Mouse (Mus musculus): ENCODE results near the gene Fbxw11. TPM values are rescaled to one million over a fixed set of nuclear protein-coding genes. Genes with fewer than 3 reads are reported as not detected.
A peak's percentile ranks its signal among the peaks of the same experiment; 100 is the strongest.
"Not testable (repeated sequence)": the region's sequence is repeated elsewhere in the genome, so short reads cannot be mapped to it uniquely, and the experiment has no call there.

Fbxw11 gene
- polyA plus RNA-seq, 1 experiment from 2014 or later, result 85.4 TPM

DNA sequence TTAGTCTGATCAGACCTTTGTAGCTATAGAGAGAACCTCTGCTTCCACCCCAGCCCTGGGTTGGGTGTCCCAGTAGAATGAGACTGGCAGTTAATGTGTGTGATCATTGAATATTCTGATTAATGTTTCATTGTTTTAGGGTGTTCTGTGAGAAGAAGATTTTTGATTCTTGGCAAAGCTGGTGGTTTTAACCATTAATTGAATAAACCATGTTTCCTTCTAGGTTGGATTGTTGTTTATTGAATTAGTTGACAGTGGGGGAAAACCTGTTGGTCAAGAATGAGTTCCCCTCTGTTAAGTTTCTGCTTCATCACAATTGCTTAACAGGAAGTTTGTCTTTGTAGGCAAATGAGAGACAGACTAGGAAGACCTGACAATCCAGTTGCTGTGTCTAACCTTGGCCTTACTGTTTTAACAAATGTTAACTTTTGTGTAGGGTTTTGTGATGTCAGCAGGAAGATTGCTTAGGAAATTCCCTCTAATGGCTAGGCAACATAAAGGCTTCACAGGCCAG, 7.8 kb downstream of the Fbxw11 start:
- H3K9ac ChIP-seq, result no peak overlapping the region

DNA sequence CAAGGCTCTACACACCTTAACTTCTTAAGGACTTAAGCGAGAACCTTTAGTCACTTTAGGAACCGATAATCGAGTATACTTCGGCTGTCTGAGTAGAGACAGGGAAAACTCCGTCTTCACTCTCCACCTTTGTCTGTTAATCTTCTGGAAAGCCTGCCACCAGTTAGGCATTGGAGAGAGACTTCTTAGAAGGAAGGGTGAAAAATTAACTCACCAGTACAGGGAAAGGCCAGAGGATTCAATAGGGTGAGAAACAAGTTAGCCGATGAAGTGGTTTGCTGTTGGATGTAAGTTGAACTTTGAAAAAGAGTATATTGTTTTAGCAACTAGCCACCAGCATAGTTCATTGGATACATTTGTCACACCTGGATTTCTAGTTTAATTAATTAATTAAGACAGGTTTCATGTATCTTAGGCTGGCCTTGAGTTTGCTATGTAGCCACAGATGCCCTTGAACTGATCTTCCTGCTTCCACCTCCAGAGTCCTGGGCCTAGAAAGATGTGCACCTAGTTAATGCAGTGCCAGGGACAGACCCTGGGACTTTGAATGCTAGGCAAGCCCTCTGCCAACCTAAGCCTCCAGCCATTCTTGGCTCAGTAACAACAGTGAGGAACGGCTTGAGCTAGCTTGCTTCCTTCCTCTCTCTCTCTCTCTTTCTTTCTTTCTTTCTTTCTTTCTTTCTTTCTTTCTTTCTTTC, 8.5 kb downstream of the Fbxw11 start:
- Histone ChIP-seq H3K9ac (no peak overlapping the region), H3K4me3 (no peak overlapping the region), H3K36me3 (peaks cover 7% of the 10 kb centered on the region; the same call in 1 of the 2 replicates), H3K9me3 (no peaks in the 10 kb centered on the region), H3K27me3 (no peaks in the 10 kb centered on the region), H3K4me1 (peaks cover 5% of the 10 kb centered on the region; the same call in 1 of the 2 replicates), H3K27ac (no peak overlapping the region), H3K4me2 (replicated peaks) (no peak overlapping the region)
- WGBS, result 90% methylated on average over 7 of the region's 7 CpGs
- no peak for ATAC-seq (ENCODE audit: low FRiP score, low read depth)

More for the DNA sequence above, 7.8 kb downstream of the Fbxw11 start:
- no peak overlapping the region for H3K27ac ChIP-seq
- no peaks in the 10 kb centered on the region for H3K9me3 ChIP-seq
- H3K4me1 ChIP-seq, result peaks cover 8% of the 10 kb centered on the region; the same call in 1 of the 2 replicates
- H3K4me2 ChIP-seq (replicated peaks), result no peak overlapping the region
- peaks cover 7% of the 10 kb centered on the region; the same call in 1 of the 2 replicates for H3K36me3 ChIP-seq
- no peak overlapping the region for H3K4me3 ChIP-seq
- ATAC-seq (ENCODE audit: low FRiP score, low read depth), result no peak
- H3K27me3 ChIP-seq, result no peaks in the 10 kb centered on the region

DNA sequence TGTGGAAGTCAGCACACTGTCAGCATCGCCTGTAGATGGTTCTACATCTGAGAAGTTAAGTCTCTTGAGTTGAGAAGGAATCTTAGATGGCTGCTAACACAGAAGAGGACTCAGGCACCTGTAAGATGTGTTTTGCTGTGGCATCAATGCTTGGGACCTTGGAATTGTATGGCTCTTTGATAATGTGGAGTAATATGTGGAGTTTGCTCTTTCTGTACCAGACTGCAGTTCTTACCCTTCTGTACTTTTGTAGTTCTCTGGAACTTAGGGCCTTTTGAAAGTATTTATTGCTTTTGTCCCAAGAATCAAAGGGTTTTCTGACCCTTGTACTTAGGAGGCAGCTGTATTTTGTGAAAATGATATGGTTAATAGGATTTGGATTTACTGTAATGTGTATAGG, 9.2 kb downstream of the Fbxw11 start:
- no peak overlapping the region for H3K4me2 ChIP-seq (replicated peaks)
- no peaks in the 10 kb centered on the region for H3K27me3 ChIP-seq
- H3K36me3 ChIP-seq, result peaks cover 7% of the 10 kb centered on the region; the same call in 1 of the 2 replicates
- H3K9me3 ChIP-seq, result no peaks in the 10 kb centered on the region
- no peak for ATAC-seq (ENCODE audit: low FRiP score, low read depth)
- no peak overlapping the region for H3K9ac ChIP-seq
- 89% methylated on average over 1 of the region's 1 CpGs for WGBS
- no peak overlapping the region for H3K27ac ChIP-seq
- no peak overlapping the region for H3K4me3 ChIP-seq
- peaks cover 5% of the 10 kb centered on the region; the same call in 1 of the 2 replicates for H3K4me1 ChIP-seq

GRCm38 (mm10) chr11:32662082-32662656, 19.6 kb downstream of the Fbxw11 start:
- Histone ChIP-seq H3K27me3 (no peaks in the 10 kb centered on the region), H3K4me3 (no peak overlapping the region), H3K9ac (no peak overlapping the region), H3K4me1 (peaks cover 22% of the 10 kb centered on the region), H3K4me2 (replicated peaks) (no peak overlapping the region), H3K27ac (no peak overlapping the region), H3K9me3 (no peaks in the 10 kb centered on the region), H3K36me3 (peaks cover 5% of the 10 kb centered on the region; the same call in 1 of the 2 replicates)
- 93% methylated on average over 1 of the region's 1 CpGs for WGBS
- ATAC-seq (ENCODE audit: low FRiP score, low read depth), result no peak

DNA sequence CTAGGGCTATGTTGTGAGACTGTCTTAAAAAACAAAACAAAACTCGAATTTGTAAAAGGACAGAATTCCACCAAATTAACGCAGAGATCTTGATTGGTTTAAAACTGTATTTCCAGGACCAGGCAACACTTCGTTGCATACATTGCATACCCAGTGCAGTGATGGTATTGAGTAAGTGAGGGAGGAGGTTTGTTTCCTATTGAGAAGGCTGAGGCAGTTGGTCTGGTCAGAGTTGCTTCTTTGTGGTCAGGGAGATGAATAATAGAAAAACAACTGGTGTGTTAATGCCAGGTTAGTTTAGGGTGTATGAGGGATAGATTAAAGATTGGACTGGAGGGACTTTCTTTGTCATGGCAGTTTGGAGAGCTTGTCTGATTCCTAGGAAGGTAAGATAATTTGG, 23.1 kb downstream of the Fbxw11 start:
- Histone ChIP-seq H3K9ac (no peak overlapping the region), H3K4me1 (peaks cover 32% of the 10 kb centered on the region), H3K4me2 (replicated peaks) (no peak overlapping the region), H3K4me3 (no peak overlapping the region), H3K27ac (no peak overlapping the region), H3K27me3 (no peaks in the 10 kb centered on the region), H3K36me3 (peaks cover 9% of the 10 kb centered on the region; the same call in 1 of the 2 replicates), H3K9me3 (no peaks in the 10 kb centered on the region)
- ATAC-seq (ENCODE audit: low FRiP score, low read depth), result no peak
- 93% methylated on average over 3 of the region's 3 CpGs for WGBS

- H3K9me3 ChIP-seq, result no peaks in the 10 kb centered on the region
- H3K4me2 ChIP-seq (replicated peaks), result no peak overlapping the region
- H3K27ac ChIP-seq, result no peak overlapping the region
- no peak for ATAC-seq (ENCODE audit: low FRiP score, low read depth)
- peaks cover 37% of the 10 kb centered on the region for H3K4me1 ChIP-seq
- no peak overlapping the region for H3K9ac ChIP-seq
- peaks cover 3% of the 10 kb centered on the region; the same call in 1 of the 2 replicates for H3K36me3 ChIP-seq
- H3K27me3 ChIP-seq, result no peaks in the 10 kb centered on the region
- no peak overlapping the region for H3K4me3 ChIP-seq
Measured at GRCm38 (mm10) chr11:32666983-32667382, 24.5 kb downstream of the Fbxw11 start.

- H3K27ac ChIP-seq, result no peak overlapping the region
- no peak overlapping the region for H3K4me3 ChIP-seq
- no peaks in the 10 kb centered on the region for H3K27me3 ChIP-seq
- H3K9me3 ChIP-seq, result no peaks in the 10 kb centered on the region
- no peak overlapping the region for H3K4me2 ChIP-seq (replicated peaks)
- ATAC-seq (ENCODE audit: low FRiP score, low read depth), result no peak
- peaks cover 3% of the 10 kb centered on the region; the same call in 1 of the 2 replicates for H3K36me3 ChIP-seq
- WGBS, result 89% methylated on average over 4 of the region's 4 CpGs
- H3K4me1 ChIP-seq, result peaks cover 24% of the 10 kb centered on the region
- no peak overlapping the region for H3K9ac ChIP-seq
Measured at GRCm38 (mm10) chr11:32671480-32671879, 29.0 kb downstream of the Fbxw11 start.

GRCm38 (mm10) chr11:32676777-32677176, 34.3 kb downstream of the Fbxw11 start:
- ATAC-seq (ENCODE audit: low FRiP score, low read depth), result peak; percentile 32; the same call in 1 of the 2 replicates
- Histone ChIP-seq H3K9ac (no peak overlapping the region), H3K36me3 (no peaks in the 10 kb centered on the region; the same call in 1 of the 2 replicates), H3K4me3 (no peak overlapping the region), H3K4me2 (replicated peaks) (no peak overlapping the region), H3K4me1 (peaks cover 24% of the 10 kb centered on the region), H3K27me3 (no peaks in the 10 kb centered on the region), H3K9me3 (no peaks in the 10 kb centered on the region), H3K27ac (no peak overlapping the region)
- WGBS, result 58% methylated on average over 3 of the region's 3 CpGs

DNA sequence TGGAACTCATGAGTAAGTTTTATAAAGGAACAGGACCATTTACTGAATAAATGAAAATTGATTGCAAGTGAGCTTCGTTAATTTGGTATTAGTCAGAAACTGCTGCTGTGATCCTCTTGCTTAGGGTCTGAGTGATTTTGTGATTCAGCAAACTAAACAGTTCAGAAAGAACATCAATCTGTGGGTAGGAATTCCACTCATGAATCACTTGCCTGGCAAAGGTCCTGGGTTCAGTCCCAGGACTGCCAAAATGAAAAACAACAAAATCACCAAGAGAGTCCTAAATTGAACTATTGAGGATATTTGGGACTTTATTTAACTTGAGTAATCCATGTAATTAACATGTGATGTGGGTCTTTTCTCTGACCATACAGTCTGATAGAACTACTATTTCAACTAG, 35.3 kb downstream of the Fbxw11 start:
- H3K36me3 ChIP-seq, result no peaks in the 10 kb centered on the region; the same call in 1 of the 2 replicates
- no peaks in the 10 kb centered on the region for H3K27me3 ChIP-seq
- no peak overlapping the region for H3K4me2 ChIP-seq (replicated peaks)
- H3K27ac ChIP-seq, result no peak overlapping the region
- H3K4me3 ChIP-seq, result no peak overlapping the region
- WGBS, result 68% methylated on average over 1 of the region's 1 CpGs
- peaks cover 27% of the 10 kb centered on the region for H3K4me1 ChIP-seq
- ATAC-seq (ENCODE audit: low FRiP score, low read depth), result no peak
- no peak overlapping the region for H3K9ac ChIP-seq
- no peaks in the 10 kb centered on the region for H3K9me3 ChIP-seq

GRCm38 (mm10) chr11:32679091-32679490, 36.6 kb downstream of the Fbxw11 start:
- peaks cover 38% of the 10 kb centered on the region for H3K4me1 ChIP-seq
- 90% methylated on average over 4 of the region's 4 CpGs for WGBS
- H3K4me2 ChIP-seq (replicated peaks); H3K9me3 ChIP-seq; H3K4me3 ChIP-seq; H3K27me3 ChIP-seq; ATAC-seq (ENCODE audit: low FRiP score, low read depth); H3K9ac ChIP-seq; H3K27ac ChIP-seq; H3K36me3 ChIP-seq: not testable (repeated sequence)

DNA sequence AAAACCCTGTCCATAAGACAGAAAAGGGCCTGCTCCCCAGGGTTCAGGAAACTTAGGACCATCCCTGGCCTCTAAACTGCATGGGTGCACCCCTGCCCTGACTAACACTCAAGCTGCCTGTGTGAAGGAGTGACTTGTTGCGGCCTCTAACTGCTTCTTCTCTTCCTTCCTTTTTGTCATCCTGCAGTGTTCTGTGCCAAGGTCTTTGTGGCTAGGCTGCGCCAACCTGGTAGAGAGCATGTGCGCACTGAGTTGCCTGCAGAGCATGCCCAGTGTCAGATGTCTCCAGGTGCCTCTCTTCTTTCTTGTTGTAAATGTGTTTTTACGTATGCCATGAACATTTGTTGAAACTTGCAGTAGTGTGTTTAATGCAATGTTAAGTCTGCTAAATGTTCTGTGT, 37.5 kb downstream of the Fbxw11 start:
- Histone ChIP-seq H3K9me3 (no peaks in the 10 kb centered on the region), H3K36me3 (no peaks in the 10 kb centered on the region), H3K4me1 (peaks cover 47% of the 10 kb centered on the region), H3K4me2 (replicated peaks) (no peak overlapping the region), H3K27ac (no peak overlapping the region; the same call in 1 of the 2 replicates), H3K9ac (no peak overlapping the region), H3K4me3 (no peak overlapping the region), H3K27me3 (no peaks in the 10 kb centered on the region)
- 77% methylated on average over 4 of the region's 4 CpGs for WGBS
- ATAC-seq (ENCODE audit: low FRiP score, low read depth), result no peak

GRCm38 (mm10) chr11:32681192-32681795, 38.8 kb downstream of the Fbxw11 start:
- no peaks in the 10 kb centered on the region for H3K9me3 ChIP-seq
- H3K4me3 ChIP-seq, result no peak overlapping the region
- 74% methylated on average over 3 of the region's 3 CpGs for WGBS
- H3K27ac ChIP-seq, result no peak overlapping the region
- no peak overlapping the region for H3K4me2 ChIP-seq (replicated peaks)
- H3K36me3 ChIP-seq, result no peaks in the 10 kb centered on the region
- H3K27me3 ChIP-seq, result no peaks in the 10 kb centered on the region
- no peak for ATAC-seq (ENCODE audit: low FRiP score, low read depth)
- H3K9ac ChIP-seq, result no peak overlapping the region
- peaks cover 47% of the 10 kb centered on the region for H3K4me1 ChIP-seq
